Mouse (Mus musculus): ENCODE measurements around the gene BC030870. TPM values are rescaled to one million over a fixed set of nuclear protein-coding genes. Genes with fewer than 3 reads are reported as not detected.

Gene BC030870
- polyA plus RNA-seq, 1 experiment from 2014 or later = 2.6 TPM

GRCm38 (mm10) chr8:65046565-65046964 is 82.8 kb downstream of the BC030870 start:
- H3K27me3 ChIP-seq (ENCODE audit: insufficient read depth, low read length) = no peaks in the 10 kb centered on the region
- DNase-seq (peak; percentile 21), ATAC-seq (ENCODE audit: insufficient read depth) (peak; percentile 82)
- H3K9ac ChIP-seq = no peak overlapping the region
- H3K4me2 ChIP-seq = peak overlapping the region; percentile 27
- 27% methylated on average over 5 of the region's 5 CpGs for WGBS
- H3K36me3 ChIP-seq (ENCODE audit: insufficient read depth) = no peaks in the 10 kb centered on the region
- no peak overlapping the region for H3K4me3 ChIP-seq (ENCODE audit: low read depth, low read length)
- no peak overlapping the region for H3K27ac ChIP-seq (ENCODE audit: low read depth)
- H3K9me3 ChIP-seq (ENCODE audit: low read depth, low read length) = no peaks in the 10 kb centered on the region
- no peaks in the 10 kb centered on the region for H3K4me1 ChIP-seq (ENCODE audit: insufficient read depth)
- TF ChIP-seq CTCF (IDR thresholded peaks at IDR 0.05; ENCODE audit: low read depth) = no peak

- H3K9ac ChIP-seq = peak within 1 kb of the TSS; percentile 10; the same call in 1 of the 2 replicates
- under 1% methylated on average over 8 of the region's 8 CpGs for WGBS
- ATAC-seq (ENCODE audit: insufficient read depth) (peak; percentile 95), DNase-seq (peak; percentile 80)
- peak within 1 kb of the TSS; percentile 20 for H3K4me3 ChIP-seq (ENCODE audit: low read depth, low read length)
- no peak for TF ChIP-seq CTCF (IDR thresholded peaks at IDR 0.05; ENCODE audit: low read depth)
- no peaks in the 10 kb centered on the region for H3K4me1 ChIP-seq (ENCODE audit: insufficient read depth)
- no peaks in the 10 kb centered on the region for H3K9me3 ChIP-seq (ENCODE audit: low read depth, low read length)
- H3K27me3 ChIP-seq (ENCODE audit: insufficient read depth, low read length) = no peaks in the 10 kb centered on the region
- H3K27ac ChIP-seq (ENCODE audit: low read depth) = no peak within 1 kb of the TSS
- no peaks in the 10 kb centered on the region for H3K36me3 ChIP-seq (ENCODE audit: insufficient read depth)
- peak within 1 kb of the TSS; percentile 63 for H3K4me2 ChIP-seq
Observed at GRCm38 (mm10) chr8:65037117-65037533, 92.2 kb downstream of the BC030870 start, which contains the start of gene Apela. TSS of gene Apela (minus strand) at chr8:65037336.

Small RNA genes within 50 kb of the gene (microRNA-seq; reads per million reads assigned to microRNA genes)
- gene Gm24333 (ENCODE audit: borderline number of aligned reads) = not detected

Other genes with a start within 250 kb of the BC030870 start
- 27.9 and 29.1 TPM in 2 replicates for gene Tmem192, start 182.4 kb downstream of the BC030870 start, polyA plus RNA-seq (2014; fragmentation: Nextera tagmentation; extraction: Ambion mirVana)
- not detected in 2 replicates for gene Trim75, start 141.7 kb downstream of the BC030870 start, polyA plus RNA-seq (2014; fragmentation: Nextera tagmentation; extraction: Ambion mirVana)
- not detected in 2 replicates for gene Trim61, start 111.0 kb downstream of the BC030870 start, polyA plus RNA-seq (2014; fragmentation: Nextera tagmentation; extraction: Ambion mirVana)
- gene Trim60, start 111.0 kb downstream of the BC030870 start, polyA plus RNA-seq (2014; fragmentation: Nextera tagmentation; extraction: Ambion mirVana) = not detected in 2 replicates
- 0.95 and 1.1 TPM in 2 replicates for gene Apela, start 92.2 kb downstream of the BC030870 start, polyA plus RNA-seq (2014; fragmentation: Nextera tagmentation; extraction: Ambion mirVana)
- gene Gm10663, start 54.5 kb downstream of the BC030870 start, polyA plus RNA-seq (2014; fragmentation: Nextera tagmentation; extraction: Ambion mirVana) = not detected in 2 replicates